In genomic region chr9:109046306-109046705, GRCm38 (mm10) we compare ENCODE assay signal across 8 mouse cellular contexts. TPM values are rescaled to one million over a fixed set of nuclear protein-coding genes. Genes with fewer than 3 reads are reported as not detected.
A peak's percentile ranks its signal among the peaks of the same experiment; 100 is the strongest.
DNase-seq lines count a peak whose midpoint lies in the region; ATAC-seq and TF ChIP-seq lines count a peak whose summit lies in the region.

No protein-coding gene starts in this region.

- WGBS in kidney, embryonic 14.5 days, result 41% methylated on average over 5 of the region's 5 CpGs
- WGBS in lung, embryonic 14.5 days, result 33% methylated on average over 5 of the region's 5 CpGs

- H3K27ac ChIP-seq in kidney, embryonic 14.5 days (ENCODE audit: low read depth, low read length), result no peak overlapping the region
- no peak overlapping the region for H3K27ac ChIP-seq in ES-E14 (ENCODE audit: insufficient read depth, low read depth, low read length, poor library complexity, severe bottlenecking)
- no peak overlapping the region for H3K27ac ChIP-seq in lung, embryonic 14.5 days (ENCODE audit: low read depth)

- H3K9ac ChIP-seq in kidney, embryonic 14.5 days (ENCODE audit: low read depth, low read length), result no peak overlapping the region
- no peak overlapping the region for H3K9ac ChIP-seq in ES-E14 (ENCODE audit: insufficient read depth, low read depth, low read length, poor library complexity, severe bottlenecking)
- H3K9ac ChIP-seq in lung, embryonic 14.5 days, result no peak overlapping the region

- peaks cover 7% of the 10 kb centered on the region; the same call in 1 of the 2 replicates for H3K36me3 ChIP-seq in kidney, embryonic 14.5 days (ENCODE audit: control insufficient read depth, insufficient read depth, low read length)
- H3K36me3 ChIP-seq in ES-E14 (ENCODE audit: control insufficient read depth, insufficient read depth, low read length, poor library complexity, severe bottlenecking), result peaks cover under 1% of the 10 kb centered on the region; the same call in 1 of the 2 replicates
- H3K36me3 ChIP-seq in lung, embryonic 14.5 days (ENCODE audit: insufficient read depth), result peaks cover 3% of the 10 kb centered on the region; the same call in 1 of the 2 replicates

- ATAC-seq in kidney, embryonic 14.5 days (ENCODE audit: low FRiP score, low TSS enrichment), result no peak
- ATAC-seq in lung, embryonic 14.5 days (ENCODE audit: insufficient read depth), result no peak

- no peak for TF ChIP-seq POLR2A in brain, embryonic 14.5 days (IDR thresholded peaks at IDR 0.05; ENCODE audit: borderline replicate concordance, extremely low read depth, insufficient read depth, insufficient read length, poor library complexity, severe bottlenecking)

- H3K4me1 ChIP-seq in kidney, embryonic 14.5 days (ENCODE audit: control insufficient read depth, insufficient read depth, low read length), result no peaks in the 10 kb centered on the region
- H3K4me1 ChIP-seq in ES-E14 (ENCODE audit: control insufficient read depth in 2 of 2, insufficient read depth in 2 of 2, low read length in 2 of 2, poor library complexity in 1 of 2), result peaks cover 0 to 4% of the 10 kb centered on the region in 2 experiments; a peak in 1 of 4 replicates
- H3K4me1 ChIP-seq in lung, embryonic 14.5 days (ENCODE audit: insufficient read depth), result 0 out of 2 replicates have a peak, but pooled peaks cover 2% of the 10 kb centered on the region

- peak; percentile 67 for DNase-seq in kidney, adult 18-20 months
- DNase-seq in ES-E14 (ENCODE audit: low read depth, low spot score), result peak; percentile 66
- peak; percentile 48 for DNase-seq in brain, embryonic 14.5 days (ENCODE audit: low read depth)
- peak; percentile 19 to 50 for DNase-seq in gastrocnemius, postnatal 4 days (ENCODE audit: low spot score in 2 of 2)
- peak; percentile 65 for DNase-seq in lung, embryonic 14.5 days
- peak; percentile 50 to 68 for DNase-seq in spleen, postnatal 14 days (ENCODE audit: low spot score in 2 of 2)
- DNase-seq in layer of hippocampus, postnatal 36 days, result no peak

- peak; percentile 66 for TF ChIP-seq CTCF in brain, embryonic 14.5 days (IDR thresholded peaks at IDR 0.05; ENCODE audit: borderline replicate concordance, extremely low read depth, insufficient read depth, insufficient read length)
- peak; percentile 80 for TF ChIP-seq CTCF in lung, embryonic 14.5 days (IDR thresholded peaks at IDR 0.05; ENCODE audit: low read depth)

- no peaks in the 10 kb centered on the region for H3K27me3 ChIP-seq in kidney, embryonic 14.5 days (ENCODE audit: control insufficient read depth, insufficient read depth, low read length)
- H3K27me3 ChIP-seq in lung, embryonic 14.5 days (ENCODE audit: insufficient read depth, low read length), result no peaks in the 10 kb centered on the region

- H3K4me2 ChIP-seq in kidney, embryonic 14.5 days (replicated peaks; ENCODE audit: low read depth, low read length), result no peak overlapping the region
- H3K4me2 ChIP-seq in lung, embryonic 14.5 days, result no peak overlapping the region

- in situ Hi-C loops in ES-E14 (cut with MboI; ENCODE audit: low sequenced_read_pairs in 2 of 2, unreplicated experiment in 2 of 2), result no loop called here

- no peaks in the 10 kb centered on the region for H3K9me3 ChIP-seq in kidney, embryonic 14.5 days (ENCODE audit: control insufficient read depth, low read length)
- H3K9me3 ChIP-seq in ES-E14 (ENCODE audit: control insufficient read depth, insufficient read depth, low read depth, low read length), result no peaks in the 10 kb centered on the region
- H3K9me3 ChIP-seq in lung, embryonic 14.5 days (ENCODE audit: low read depth, low read length), result no peaks in the 10 kb centered on the region

- no peak overlapping the region for H3K4me3 ChIP-seq in kidney, embryonic 14.5 days (ENCODE audit: low read length)
- H3K4me3 ChIP-seq in ES-E14 (ENCODE audit: insufficient read depth in 1 of 2, low read depth in 1 of 2, low read length in 2 of 2, poor library complexity in 1 of 2, severe bottlenecking in 1 of 2), result no peak overlapping the region
- H3K4me3 ChIP-seq in lung, embryonic 14.5 days (ENCODE audit: low read depth, low read length), result no peak overlapping the region

TF ChIP-seq in ES-E14, 5 proteins besides CTCF, POLR2A, EP300 and RAD21:
- TF ChIP-seq ZC3H11A (IDR thresholded peaks at IDR 0.05; ENCODE audit: borderline replicate concordance, low read depth, low read length), result 0 out of 2 replicates have a peak, but pooled peaks have one; percentile 3
- TF ChIP-seq ZNF384 (IDR thresholded peaks at IDR 0.05; ENCODE audit: low read depth, low read length), result no peak
TF ChIP-seq in ES-E14: peak in this region for 1.

RNA-seq across cellular contexts. Expression of gene Shisa5, which starts 7.9 kb away (rescaled TPM):
- polyA plus RNA-seq in kidney, embryonic 14.5 days (2014; fragmentation: Nextera tagmentation; extraction: Ambion mirVana), result 58.0 and 65.7 TPM in 2 replicates
- total RNA-seq in ES-E14 (2012; rRNA removed), result 44.0 and 49.0 TPM in 2 replicates
- polyA plus RNA-seq in brain, embryonic 14.5 days (2012; rRNA removed), result 78.6 and 83.1 TPM in 2 replicates
- total RNA-seq in gastrocnemius, postnatal 4 days (2021), result 10 to 100 TPM; 50.6 to 54.3 TPM
- polyA plus RNA-seq in lung, embryonic 14.5 days (2014; fragmentation: Nextera tagmentation; extraction: Ambion mirVana), result 56.6 and 61.0 TPM in 2 replicates
- total RNA-seq in layer of hippocampus, postnatal 36 days (2021), result 10 to 100 TPM; 40.4 to 48.9 TPM

RNA-seq across cellular contexts. Expression of gene Trex1, which starts 13.2 kb away (rescaled TPM):
- polyA plus RNA-seq in kidney, embryonic 14.5 days (2014; fragmentation: Nextera tagmentation; extraction: Ambion mirVana), result 12.6 and 13.3 TPM in 2 replicates
- 6.2 and 7.4 TPM in 2 replicates for total RNA-seq in ES-E14 (2012; rRNA removed)
- polyA plus RNA-seq in brain, embryonic 14.5 days (2012; rRNA removed), result 48.3 and 61.0 TPM in 2 replicates
- total RNA-seq in gastrocnemius, postnatal 4 days (2021), result 10 to 100 TPM; 10.3 to 12.0 TPM
- 10.6 and 11.6 TPM in 2 replicates for polyA plus RNA-seq in lung, embryonic 14.5 days (2014; fragmentation: Nextera tagmentation; extraction: Ambion mirVana)
- 10 to 100 TPM; 15.6 to 17.2 TPM for total RNA-seq in layer of hippocampus, postnatal 36 days (2021)

RNA-seq across cellular contexts. Expression of gene Atrip, which starts 27.6 kb away (rescaled TPM):
- polyA plus RNA-seq in kidney, embryonic 14.5 days (2014; fragmentation: Nextera tagmentation; extraction: Ambion mirVana), result 20.5 and 30.7 TPM in 2 replicates
- 17.1 and 21.7 TPM in 2 replicates for total RNA-seq in ES-E14 (2012; rRNA removed)
- polyA plus RNA-seq in brain, embryonic 14.5 days (2012; rRNA removed), result 41.6 and 43.6 TPM in 2 replicates
- total RNA-seq in gastrocnemius, postnatal 4 days (2021), result 10 to 100 TPM; 10.4 to 13.5 TPM
- polyA plus RNA-seq in lung, embryonic 14.5 days (2014; fragmentation: Nextera tagmentation; extraction: Ambion mirVana), result 24.5 and 27.6 TPM in 2 replicates
- 10 to 100 TPM; 28.1 to 31.0 TPM for total RNA-seq in layer of hippocampus, postnatal 36 days (2021)

RNA-seq across cellular contexts. Expression of gene Ccdc51, which starts 36.0 kb away (rescaled TPM):
- polyA plus RNA-seq in kidney, embryonic 14.5 days (2014; fragmentation: Nextera tagmentation; extraction: Ambion mirVana), result 13.5 and 14.7 TPM in 2 replicates
- total RNA-seq in ES-E14 (2012; rRNA removed), result 7.7 and 11.8 TPM in 2 replicates
- polyA plus RNA-seq in brain, embryonic 14.5 days (2012; rRNA removed), result 9.7 and 12.5 TPM in 2 replicates
- total RNA-seq in gastrocnemius, postnatal 4 days (2021), result 1 to 10 TPM; 8.6 to 9.1 TPM
- 9.3 and 10.6 TPM in 2 replicates for polyA plus RNA-seq in lung, embryonic 14.5 days (2014; fragmentation: Nextera tagmentation; extraction: Ambion mirVana)
- 1 to 10 TPM; 8.5 to 9.1 TPM for total RNA-seq in layer of hippocampus, postnatal 36 days (2021)

RNA-seq across cellular contexts. Expression of gene Tma7, which starts 36.1 kb away (rescaled TPM):
- 687 and 868 TPM in 2 replicates for polyA plus RNA-seq in kidney, embryonic 14.5 days (2014; fragmentation: Nextera tagmentation; extraction: Ambion mirVana)
- 266 and 347 TPM in 2 replicates for total RNA-seq in ES-E14 (2012; rRNA removed)
- polyA plus RNA-seq in brain, embryonic 14.5 days (2012; rRNA removed), result 161 and 195 TPM in 2 replicates
- 100 to 1,000 TPM; 186 to 241 TPM for total RNA-seq in gastrocnemius, postnatal 4 days (2021)
- 599 and 638 TPM in 2 replicates for polyA plus RNA-seq in lung, embryonic 14.5 days (2014; fragmentation: Nextera tagmentation; extraction: Ambion mirVana)
- total RNA-seq in layer of hippocampus, postnatal 36 days (2021), result 100 to 1,000 TPM; 303 to 338 TPM

Comparison
In these comparisons a context has a peak if more than half of its experiments do, and no peak if none do; other contexts are left out.
1. DNase-seq: peak in kidney, adult 18-20 months (single experiment), ES-E14 (single experiment), brain, embryonic 14.5 days (single experiment), gastrocnemius, postnatal 4 days (2 of 2), lung, embryonic 14.5 days (single experiment) and spleen, postnatal 14 days (2 of 2); none in layer of hippocampus, postnatal 36 days (0 of 2).